Mouse (Mus musculus) intestine, embryonic 15.5 days (tissue): ENCODE results near the gene Zranb3. TPM values are rescaled to one million over a fixed set of nuclear protein-coding genes. Genes with fewer than 3 reads are reported as not detected.

ENCODE experiments used
- ATAC-seq: fragments of 200-750 bp; cut with Nextera tagmentation; 2 replicates; pipeline ENCODE4 v1.8.0; 2017; ENCODE audit warnings: moderate TSS enrichment, moderate library complexity
- H3K27ac ChIP-seq: fragments of 300-500 bp; sonication (generic); 2 replicates; pipeline ENCODE4 v1.5.1; 2015; ENCODE audit warnings: mild to moderate bottlenecking, inconsistent platforms
- H3K27me3 ChIP-seq: fragments of 300-500 bp; sonication (generic); replicated peaks from 2 replicates; pipeline ENCODE4 v1.6.1; 2015; ENCODE audit warnings: inconsistent platforms
- H3K36me3 ChIP-seq: fragments of 300-500 bp; sonication (generic); 2 replicates; pipeline ENCODE4 v1.6.1; 2015; ENCODE audit warnings: inconsistent platforms
- H3K4me1 ChIP-seq: fragments of 300-500 bp; sonication (generic); replicated peaks from 2 replicates; pipeline ENCODE4 v1.6.1; 2015; ENCODE audit warnings: inconsistent platforms
- H3K4me2 ChIP-seq: fragments of 300-500 bp; sonication (generic); replicated peaks from 2 replicates; pipeline ENCODE4 v1.6.1; 2015; ENCODE audit warnings: mild to moderate bottlenecking, inconsistent platforms
- H3K4me3 ChIP-seq: fragments of 300-500 bp; sonication (generic); replicated peaks from 2 replicates; pipeline ENCODE4 v1.5.1; 2015; ENCODE audit warnings: inconsistent platforms
- H3K9ac ChIP-seq: fragments of 300-500 bp; sonication (generic); 2 replicates; pipeline ENCODE4 v1.6.1; 2015; ENCODE audit warnings: inconsistent platforms
- H3K9me3 ChIP-seq: fragments of 300-500 bp; sonication (generic); 2 replicates; pipeline ENCODE4 v1.6.1; 2016; ENCODE audit warnings: inconsistent platforms
- WGBS: fragments of 180-500 bp; shearing (Covaris S2); methylation state at CpG from one replicate; pipeline ENCODE4 v1.1.7; 2015; 5-methylcytosine and 5-hydroxymethylcytosine counted together
- polyA plus RNA-seq: library from polyadenylated mRNA; unstranded; fragments of >200 nt; fragmentation: Nextera tagmentation; extraction: Ambion mirVana; gene quantifications from 2 replicates; pipeline ENCODE4 v1.2.1, GENCODE M21; 2015

The Zranb3 gene
- polyA plus RNA-seq, 1 experiment from 2014 or later = 6.7 TPM

GRCm38 (mm10) chr1:128078646-128079045 is 24.2 kb downstream of the Zranb3 start:
- Histone ChIP-seq H3K27me3 (no peaks in the 10 kb centered on the region), H3K36me3 (no peaks in the 10 kb centered on the region), H3K4me2 (no peak overlapping the region), H3K4me1 (0 out of 2 replicates have a peak, but pooled peaks cover 2% of the 10 kb centered on the region), H3K9me3 (no peaks in the 10 kb centered on the region), H3K9ac (no peak overlapping the region), H3K4me3 (no peak overlapping the region), H3K27ac (no peak overlapping the region)
- WGBS = 100% methylated on average over 1 of the region's 1 CpGs
- no peak for ATAC-seq

- Histone ChIP-seq H3K27me3 (no peaks in the 10 kb centered on the region), H3K4me2 (no peak overlapping the region), H3K36me3 (no peaks in the 10 kb centered on the region), H3K27ac (no peak overlapping the region), H3K4me3 (no peak overlapping the region), H3K4me1 (0 out of 2 replicates have a peak, but pooled peaks cover under 1% of the 10 kb centered on the region), H3K9me3 (no peaks in the 10 kb centered on the region), H3K9ac (no peak overlapping the region)
- 93% methylated on average over 2 of the region's 2 CpGs for WGBS
- ATAC-seq = no peak
Observed at GRCm38 (mm10) chr1:128077788-128078187, 25.1 kb downstream of the Zranb3 start.

GRCm38 (mm10) chr1:128076791-128077479 is 25.9 kb downstream of the Zranb3 start:
- Histone ChIP-seq H3K36me3 (no peaks in the 10 kb centered on the region), H3K4me3 (no peak overlapping the region), H3K27me3 (no peaks in the 10 kb centered on the region), H3K27ac (no peak overlapping the region), H3K4me1 (no peaks in the 10 kb centered on the region), H3K9ac (no peak overlapping the region), H3K9me3 (no peaks in the 10 kb centered on the region), H3K4me2 (no peak overlapping the region)
- ATAC-seq = no peak
- 88% methylated on average over 8 of the region's 8 CpGs for WGBS

GRCm38 (mm10) chr1:128073051-128073450 is 29.8 kb downstream of the Zranb3 start:
- Histone ChIP-seq H3K4me2 (no peak overlapping the region), H3K27ac (no peak overlapping the region), H3K4me1 (no peaks in the 10 kb centered on the region), H3K9ac (no peak overlapping the region), H3K27me3 (no peaks in the 10 kb centered on the region), H3K36me3 (no peaks in the 10 kb centered on the region), H3K9me3 (no peaks in the 10 kb centered on the region), H3K4me3 (no peak overlapping the region)
- 94% methylated on average over 6 of the region's 6 CpGs for WGBS
- no peak for ATAC-seq

GRCm38 (mm10) chr1:128070003-128070402 is 32.8 kb downstream of the Zranb3 start:
- H3K36me3 ChIP-seq = no peaks in the 10 kb centered on the region
- no peak overlapping the region for H3K4me3 ChIP-seq
- ATAC-seq = no peak
- no peaks in the 10 kb centered on the region for H3K27me3 ChIP-seq
- no peak overlapping the region for H3K4me2 ChIP-seq
- no peaks in the 10 kb centered on the region for H3K4me1 ChIP-seq
- H3K9me3 ChIP-seq = no peaks in the 10 kb centered on the region
- no peak overlapping the region for H3K27ac ChIP-seq
- WGBS = 89% methylated on average over 3 of the region's 3 CpGs
- no peak overlapping the region for H3K9ac ChIP-seq

- 45% methylated on average over 2 of the region's 2 CpGs for WGBS
- no peaks in the 10 kb centered on the region for H3K27me3 ChIP-seq
- no peaks in the 10 kb centered on the region for H3K9me3 ChIP-seq
- H3K36me3 ChIP-seq = no peaks in the 10 kb centered on the region
- no peaks in the 10 kb centered on the region for H3K4me1 ChIP-seq
- no peak overlapping the region for H3K4me2 ChIP-seq
- H3K4me3 ChIP-seq = no peak overlapping the region
- ATAC-seq = 0 out of 2 replicates have a peak, but pooled peaks have one; percentile 36
- no peak overlapping the region for H3K27ac ChIP-seq
- no peak overlapping the region for H3K9ac ChIP-seq
Observed at GRCm38 (mm10) chr1:128068945-128069397, 33.9 kb downstream of the Zranb3 start.

GRCm38 (mm10) chr1:128064716-128065115 is 38.1 kb downstream of the Zranb3 start:
- Histone ChIP-seq H3K4me2 (no peak overlapping the region), H3K4me1 (no peaks in the 10 kb centered on the region), H3K9me3 (no peaks in the 10 kb centered on the region), H3K4me3 (no peak overlapping the region), H3K9ac (no peak overlapping the region), H3K27ac (no peak overlapping the region), H3K36me3 (no peaks in the 10 kb centered on the region), H3K27me3 (no peaks in the 10 kb centered on the region)
- ATAC-seq = no peak
- 92% methylated on average over 6 of the region's 6 CpGs for WGBS

- Histone ChIP-seq H3K9me3 (no peaks in the 10 kb centered on the region), H3K4me1 (no peaks in the 10 kb centered on the region), H3K4me2 (no peak overlapping the region), H3K9ac (no peak overlapping the region), H3K27ac (no peak overlapping the region), H3K27me3 (no peaks in the 10 kb centered on the region), H3K36me3 (no peaks in the 10 kb centered on the region), H3K4me3 (no peak overlapping the region)
- no peak for ATAC-seq
- WGBS = 95% methylated on average over 1 of the region's 1 CpGs
Observed at GRCm38 (mm10) chr1:128062167-128062566, 40.7 kb downstream of the Zranb3 start.

GRCm38 (mm10) chr1:128061401-128061800 is 41.4 kb downstream of the Zranb3 start:
- no peak for ATAC-seq
- no peak overlapping the region for H3K4me3 ChIP-seq
- H3K9me3 ChIP-seq = no peaks in the 10 kb centered on the region
- 76% methylated on average over 1 of the region's 1 CpGs for WGBS
- no peak overlapping the region for H3K9ac ChIP-seq
- H3K36me3 ChIP-seq = no peaks in the 10 kb centered on the region
- H3K27ac ChIP-seq = no peak overlapping the region
- no peaks in the 10 kb centered on the region for H3K4me1 ChIP-seq
- no peaks in the 10 kb centered on the region for H3K27me3 ChIP-seq
- no peak overlapping the region for H3K4me2 ChIP-seq

GRCm38 (mm10) chr1:128060655-128061344 is 42.0 kb downstream of the Zranb3 start:
- 64% methylated on average over 8 of the region's 8 CpGs for WGBS
- no peaks in the 10 kb centered on the region for H3K4me1 ChIP-seq
- no peaks in the 10 kb centered on the region for H3K9me3 ChIP-seq
- H3K4me2 ChIP-seq = no peak overlapping the region
- no peaks in the 10 kb centered on the region for H3K36me3 ChIP-seq
- no peak for ATAC-seq
- no peaks in the 10 kb centered on the region for H3K27me3 ChIP-seq
- H3K9ac ChIP-seq = no peak overlapping the region
- no peak overlapping the region for H3K27ac ChIP-seq
- no peak overlapping the region for H3K4me3 ChIP-seq

GRCm38 (mm10) chr1:128058625-128059024 is 44.2 kb downstream of the Zranb3 start:
- no peak overlapping the region for H3K4me2 ChIP-seq
- WGBS = 97% methylated on average over 5 of the region's 5 CpGs
- H3K9me3 ChIP-seq = no peaks in the 10 kb centered on the region
- no peak overlapping the region for H3K27ac ChIP-seq
- H3K9ac ChIP-seq = no peak overlapping the region
- no peaks in the 10 kb centered on the region for H3K4me1 ChIP-seq
- no peak overlapping the region for H3K4me3 ChIP-seq
- no peak for ATAC-seq
- H3K36me3 ChIP-seq = no peaks in the 10 kb centered on the region
- H3K27me3 ChIP-seq = no peaks in the 10 kb centered on the region

- 94% methylated on average over 4 of the region's 4 CpGs for WGBS
- Histone ChIP-seq H3K9ac (no peak overlapping the region), H3K4me2 (no peak overlapping the region), H3K27ac (no peak overlapping the region), H3K4me3 (no peak overlapping the region), H3K4me1 (no peaks in the 10 kb centered on the region), H3K27me3 (no peaks in the 10 kb centered on the region), H3K9me3 (no peaks in the 10 kb centered on the region), H3K36me3 (no peaks in the 10 kb centered on the region)
- no peak for ATAC-seq
Observed at GRCm38 (mm10) chr1:128057269-128057668, 45.6 kb downstream of the Zranb3 start.

- 87% methylated on average over 7 of the region's 7 CpGs for WGBS
- no peak overlapping the region for H3K4me3 ChIP-seq
- H3K4me1 ChIP-seq = no peaks in the 10 kb centered on the region
- H3K27ac ChIP-seq = no peak overlapping the region
- no peak for ATAC-seq
- no peak overlapping the region for H3K4me2 ChIP-seq
- H3K9ac ChIP-seq = no peak overlapping the region
- H3K27me3 ChIP-seq = no peaks in the 10 kb centered on the region
- H3K36me3 ChIP-seq = no peaks in the 10 kb centered on the region
- H3K9me3 ChIP-seq = no peaks in the 10 kb centered on the region
Observed at GRCm38 (mm10) chr1:128046920-128047319, 55.9 kb downstream of the Zranb3 start.
